7 mouse cellular contexts compared by ENCODE assay signal in genomic region chr2:122377215-122377674, GRCm38 (mm10). TPM values are rescaled to one million over a fixed set of nuclear protein-coding genes. Genes with fewer than 3 reads are reported as not detected.
DNase-seq lines count a peak whose midpoint lies in the region; ATAC-seq lines count a peak whose summit lies in the region.

No protein-coding gene starts in this region.

- H3K4me3 ChIP-seq in embryonic facial prominence, embryonic 10.5 days: peak overlapping the region; percentile 73
- H3K4me3 ChIP-seq in limb, embryonic 11.5 days (ENCODE audit: low read depth, low read length): peak overlapping the region; percentile 61
- H3K4me3 ChIP-seq in midbrain, embryonic 14.5 days (replicated peaks; ENCODE audit: low read depth, low read length): peak overlapping the region; percentile 46

- H3K36me3 ChIP-seq in embryonic facial prominence, embryonic 10.5 days (replicated peaks): no peaks in the 10 kb centered on the region
- no peaks in the 10 kb centered on the region for H3K36me3 ChIP-seq in limb, embryonic 11.5 days (ENCODE audit: control insufficient read depth, insufficient read depth, low read length)
- H3K36me3 ChIP-seq in midbrain, embryonic 14.5 days (ENCODE audit: control insufficient read depth, insufficient read depth, low read length): no peaks in the 10 kb centered on the region

- H3K27me3 ChIP-seq in embryonic facial prominence, embryonic 10.5 days (replicated peaks; ENCODE audit: low read depth, poor library complexity, severe bottlenecking): peaks cover 7% of the 10 kb centered on the region; the same call in 1 of the 2 replicates
- no peaks in the 10 kb centered on the region for H3K27me3 ChIP-seq in limb, embryonic 11.5 days (ENCODE audit: control insufficient read depth, insufficient read depth, low read length)
- H3K27me3 ChIP-seq in midbrain, embryonic 14.5 days (ENCODE audit: control insufficient read depth, insufficient read depth, low read length): no peaks in the 10 kb centered on the region

- H3K9me3 ChIP-seq in embryonic facial prominence, embryonic 10.5 days: no peaks in the 10 kb centered on the region
- no peaks in the 10 kb centered on the region for H3K9me3 ChIP-seq in limb, embryonic 11.5 days (ENCODE audit: control insufficient read depth, low read length)
- H3K9me3 ChIP-seq in midbrain, embryonic 14.5 days (ENCODE audit: control insufficient read depth, low read length): no peaks in the 10 kb centered on the region

- H3K9ac ChIP-seq in limb, embryonic 11.5 days (ENCODE audit: low read length): peak overlapping the region; percentile 68
- H3K9ac ChIP-seq in midbrain, embryonic 14.5 days (replicated peaks; ENCODE audit: low read length): peak overlapping the region; percentile 64

- peak; percentile 90 for ATAC-seq in limb, embryonic 11.5 days (ENCODE audit: insufficient number of reproducible peaks, low FRiP score, low TSS enrichment, low read depth)
- peak; percentile 90 for ATAC-seq in midbrain, embryonic 14.5 days (ENCODE audit: low FRiP score, low TSS enrichment)

- peak; percentile 98 for DNase-seq in adrenal gland, postnatal 10 days
- peak; percentile 95 for DNase-seq in embryonic facial prominence, embryonic 10.5 days (ENCODE audit: low spot score)
- peak; percentile 100 for DNase-seq in heart, adult 11 months
- DNase-seq in kidney, adult 18-20 months: peak; percentile 100
- peak; percentile 99 for DNase-seq in limb, embryonic 11.5 days (ENCODE audit: low spot score)
- peak; percentile 97 for DNase-seq in midbrain, embryonic 14.5 days
- DNase-seq in spleen, adult 18-20 months: peak; percentile 92 to 96

- WGBS in embryonic facial prominence, embryonic 10.5 days: under 1% methylated on average over 28 of the region's 28 CpGs
- under 1% methylated on average over 28 of the region's 28 CpGs for WGBS in limb, embryonic 11.5 days
- under 1% methylated on average over 28 of the region's 28 CpGs for WGBS in midbrain, embryonic 14.5 days

- peaks cover 9% of the 10 kb centered on the region for H3K4me1 ChIP-seq in embryonic facial prominence, embryonic 10.5 days
- no peaks in the 10 kb centered on the region for H3K4me1 ChIP-seq in limb, embryonic 11.5 days (ENCODE audit: control insufficient read depth, insufficient read depth, low read length)
- H3K4me1 ChIP-seq in midbrain, embryonic 14.5 days (ENCODE audit: control insufficient read depth, insufficient read depth, low read length): no peaks in the 10 kb centered on the region; the same call in 1 of the 2 replicates

- peak overlapping the region; percentile 92 for H3K27ac ChIP-seq in embryonic facial prominence, embryonic 10.5 days (replicated peaks)
- H3K27ac ChIP-seq in limb, embryonic 11.5 days (replicated peaks; ENCODE audit: low read depth, low read length): 0 out of 2 replicates have a peak overlapping the region, but pooled peaks have one; percentile 25
- peak overlapping the region; percentile 90 for H3K27ac ChIP-seq in midbrain, embryonic 14.5 days (replicated peaks; ENCODE audit: low read depth, low read length)

- peak overlapping the region; percentile 36 for H3K4me2 ChIP-seq in limb, embryonic 11.5 days (ENCODE audit: low read depth, severe bottlenecking)
- peak overlapping the region; percentile 46 for H3K4me2 ChIP-seq in midbrain, embryonic 14.5 days (ENCODE audit: low read length)

RNA-seq across cellular contexts. Expression of gene Shf, which starts 8.3 kb away (rescaled TPM):
- 10 to 100 TPM; 16.7 to 23.7 TPM for total RNA-seq in adrenal gland, postnatal 10 days (2021)
- 4.7 and 7.6 TPM in 2 replicates for polyA plus RNA-seq in embryonic facial prominence, embryonic 10.5 days (2016; fragmentation: Nextera tagmentation; extraction: Ambion mirVana)
- polyA plus RNA-seq in limb, embryonic 11.5 days (2014; fragmentation: Nextera tagmentation; extraction: Ambion mirVana): 6.2 and 7.9 TPM in 2 replicates
- polyA plus RNA-seq in midbrain, embryonic 14.5 days (2014; fragmentation: Nextera tagmentation; extraction: Ambion mirVana): 15.9 and 19.2 TPM in 2 replicates

RNA-seq across cellular contexts. Expression of gene Slc28a2, which starts 49.0 kb away (rescaled TPM):
- 10 to 100 TPM; 10.8 to 16.3 TPM for total RNA-seq in adrenal gland, postnatal 10 days (2021)
- 0.10 and 0.19 TPM in 2 replicates for polyA plus RNA-seq in embryonic facial prominence, embryonic 10.5 days (2016; fragmentation: Nextera tagmentation; extraction: Ambion mirVana)
- not detected in 2 replicates for polyA plus RNA-seq in limb, embryonic 11.5 days (2014; fragmentation: Nextera tagmentation; extraction: Ambion mirVana)
- polyA plus RNA-seq in midbrain, embryonic 14.5 days (2014; fragmentation: Nextera tagmentation; extraction: Ambion mirVana): not detected in 2 replicates

Comparison
In these comparisons a context has a peak if more than half of its experiments do, and no peak if none do; other contexts are left out.
1. Peak in every context shown above with its lines: DNase-seq, ATAC-seq, H3K4me3 ChIP-seq and H3K27ac ChIP-seq.
2. H3K27ac ChIP-seq: peak in every context shown above with its lines; median percentile 92 in embryonic facial prominence, embryonic 10.5 days; 90 in midbrain, embryonic 14.5 days; 25 in limb, embryonic 11.5 days.